Comparison of ENCODE assay signal across 8 mouse cellular contexts in genomic region chr12:103241311-103242082, GRCm38 (mm10). TPM values are rescaled to one million over a fixed set of nuclear protein-coding genes. Genes with fewer than 3 reads are reported as not detected.
A peak's percentile ranks its signal among the peaks of the same experiment; 100 is the strongest.
DNase-seq lines count a peak whose midpoint lies in the region; ATAC-seq lines count a peak whose summit lies in the region.

No protein-coding gene starts in this region.

- H3K4me1 ChIP-seq in kidney, embryonic 14.5 days (ENCODE audit: control insufficient read depth, insufficient read depth, low read length): peaks cover 7% of the 10 kb centered on the region; the same call in 1 of the 2 replicates
- peaks cover 3% of the 10 kb centered on the region for H3K4me1 ChIP-seq in hindbrain, embryonic 14.5 days (replicated peaks; ENCODE audit: control insufficient read depth, insufficient read depth, low read length)
- peaks cover 21% of the 10 kb centered on the region for H3K4me1 ChIP-seq in midbrain, embryonic 13.5 days (replicated peaks)

- H3K4me3 ChIP-seq in kidney, embryonic 14.5 days (ENCODE audit: low read length): peak overlapping the region; percentile 70
- H3K4me3 ChIP-seq in hindbrain, embryonic 14.5 days (replicated peaks; ENCODE audit: low read length): peak overlapping the region; percentile 75
- peak overlapping the region; percentile 68 for H3K4me3 ChIP-seq in midbrain, embryonic 13.5 days (replicated peaks)

- H3K27me3 ChIP-seq in kidney, embryonic 14.5 days (ENCODE audit: control insufficient read depth, insufficient read depth, low read length): peaks cover 12% of the 10 kb centered on the region
- peaks cover 20% of the 10 kb centered on the region for H3K27me3 ChIP-seq in hindbrain, embryonic 14.5 days (ENCODE audit: control insufficient read depth, insufficient read depth, low read length)
- H3K27me3 ChIP-seq in midbrain, embryonic 13.5 days: peaks cover 24% of the 10 kb centered on the region

- ATAC-seq in kidney, embryonic 14.5 days (ENCODE audit: low FRiP score, low TSS enrichment): peak; percentile 53
- 0 out of 2 replicates have a peak, but pooled peaks have one; percentile 29 for ATAC-seq in common myeloid progenitor, adult 5-6 weeks (replicated peaks; ENCODE audit: low read depth, poor library complexity, severe bottlenecking)
- ATAC-seq in hindbrain, embryonic 14.5 days (ENCODE audit: low FRiP score): peak; percentile 42; the same call in 1 of the 2 replicates
- peak; percentile 7; the same call in 1 of the 2 replicates for ATAC-seq in midbrain, embryonic 13.5 days

- no peak for DNase-seq in kidney, adult 18-20 months
- no peak for DNase-seq in hindbrain, embryonic 14.5 days (ENCODE audit: low spot score)
- no peak for DNase-seq in urinary bladder, postnatal 10 days (ENCODE audit: low spot score)
- DNase-seq in frontal cortex, postnatal 10 days (ENCODE audit: low spot score in 2 of 2): no peak
- no peak for DNase-seq in Muller cell, postnatal 12 days (ENCODE audit: inconsistent ontology term)

- WGBS in kidney, embryonic 14.5 days: 9% methylated on average over 35 of the region's 36 CpGs
- 6% methylated on average over 36 of the region's 36 CpGs for WGBS in hindbrain, embryonic 14.5 days
- WGBS in midbrain, embryonic 13.5 days: 7% methylated on average over 36 of the region's 36 CpGs

- 0 out of 2 replicates have a peak overlapping the region, but pooled peaks have one; percentile 77 for H3K27ac ChIP-seq in kidney, embryonic 14.5 days (ENCODE audit: low read depth, low read length)
- no peak overlapping the region for H3K27ac ChIP-seq in hindbrain, embryonic 14.5 days
- H3K27ac ChIP-seq in midbrain, embryonic 13.5 days: no peak overlapping the region

- no peaks in the 10 kb centered on the region for H3K36me3 ChIP-seq in kidney, embryonic 14.5 days (ENCODE audit: control insufficient read depth, insufficient read depth, low read length)
- no peaks in the 10 kb centered on the region for H3K36me3 ChIP-seq in hindbrain, embryonic 14.5 days (replicated peaks; ENCODE audit: control insufficient read depth, insufficient read depth)
- no peaks in the 10 kb centered on the region for H3K36me3 ChIP-seq in midbrain, embryonic 13.5 days

- H3K4me2 ChIP-seq in kidney, embryonic 14.5 days (replicated peaks; ENCODE audit: low read depth, low read length): peak overlapping the region; percentile 91
- H3K4me2 ChIP-seq in hindbrain, embryonic 14.5 days (replicated peaks): peak overlapping the region; percentile 98
- peak overlapping the region; percentile 93 for H3K4me2 ChIP-seq in midbrain, embryonic 13.5 days (replicated peaks)

- no peaks in the 10 kb centered on the region for H3K9me3 ChIP-seq in kidney, embryonic 14.5 days (ENCODE audit: control insufficient read depth, low read length)
- no peaks in the 10 kb centered on the region for H3K9me3 ChIP-seq in hindbrain, embryonic 14.5 days (ENCODE audit: control insufficient read depth, low read length)
- no peaks in the 10 kb centered on the region for H3K9me3 ChIP-seq in midbrain, embryonic 13.5 days

- peak overlapping the region; percentile 73 for H3K9ac ChIP-seq in kidney, embryonic 14.5 days (ENCODE audit: low read depth, low read length)
- peak overlapping the region; percentile 74 for H3K9ac ChIP-seq in hindbrain, embryonic 14.5 days
- H3K9ac ChIP-seq in midbrain, embryonic 13.5 days (replicated peaks): peak overlapping the region; percentile 79

RNA-seq across cellular contexts. Expression of gene Prima1, which starts 0.5 kb away (rescaled TPM):
- polyA plus RNA-seq in kidney, embryonic 14.5 days (2014; fragmentation: Nextera tagmentation; extraction: Ambion mirVana): 0.21 and 0.49 TPM in 2 replicates
- total RNA-seq in common myeloid progenitor, adult 5-6 weeks (2017): not detected in 2 replicates
- polyA plus RNA-seq in hindbrain, embryonic 14.5 days (2014; fragmentation: Nextera tagmentation; extraction: Ambion mirVana): 1.5 and 1.9 TPM in 2 replicates
- 1.6 and 2.1 TPM in 2 replicates for polyA plus RNA-seq in midbrain, embryonic 13.5 days (2015; fragmentation: Nextera tagmentation; extraction: Ambion mirVana)
